Comparison of ENCODE assay signal across 18 mouse cellular contexts in the genomic region with DNA sequence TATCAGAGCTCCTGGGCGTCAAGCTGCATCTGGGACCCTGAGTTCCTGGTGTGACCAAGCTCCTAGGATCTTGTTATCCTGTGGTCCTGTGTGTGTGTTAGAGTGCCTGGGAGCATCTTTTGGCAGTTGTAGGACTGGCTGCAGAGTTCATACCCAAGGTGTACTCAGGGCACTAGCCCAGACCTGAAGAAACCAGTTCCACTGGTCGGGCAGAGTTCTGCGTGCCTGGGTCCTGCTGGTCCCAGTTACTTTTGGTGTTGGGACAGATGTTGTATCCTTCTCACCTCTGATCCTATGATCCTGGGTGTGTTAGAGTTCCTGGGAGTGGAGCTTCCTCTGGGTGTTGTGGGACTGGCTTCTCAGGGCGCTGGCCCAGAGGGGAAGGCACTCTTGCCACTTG. TPM values are rescaled to one million over a fixed set of nuclear protein-coding genes. Genes with fewer than 3 reads are reported as not detected.
A peak's percentile ranks its signal among the peaks of the same experiment; 100 is the strongest.
DNase-seq lines count a peak whose midpoint lies in the region; TF ChIP-seq lines count a peak whose summit lies in the region.
"Had no signal": no experiment of that assay in that cellular context is flagged by ENCODE, and none has a peak within 500 bp of the region (broad histone marks: within the 10 kb centered on the region; RNA-seq: fewer than 3 reads in every experiment).

No protein-coding gene starts in this region.

- peak; percentile 30 for DNase-seq in urinary bladder, adult 2 months (ENCODE audit: low spot score)
- no peak for DNase-seq in urinary bladder, postnatal 10 days (ENCODE audit: low spot score)
- peak; percentile 42 for DNase-seq in gonadal fat pad, adult 2 months (ENCODE audit: low read depth)
- peak; percentile 48 to 64 for DNase-seq in urinary bladder, postnatal 36 days (ENCODE audit: low spot score in 2 of 2)
- no peak for DNase-seq in cerebellum, adult 2 months
- no peak for DNase-seq in spleen, postnatal 10 days (ENCODE audit: low spot score in 2 of 2)
- DNase-seq: adrenal gland, postnatal 10 days; adrenal gland, postnatal 36 days; cerebellum, adult 18-20 months; cerebellum, adult 9-11 months; cerebellum, postnatal 25 days; gastrocnemius, postnatal 25 days had no signal

- H3K27ac ChIP-seq in cerebellum, adult 2 months (ENCODE audit: insufficient read depth, low read length) = no peak overlapping the region
- H3K27ac ChIP-seq: embryonic facial prominence, embryonic 12.5 days; embryonic facial prominence, embryonic 15.5 days; forebrain, embryonic 12.5 days; forebrain, embryonic 15.5 days; hindbrain, embryonic 10.5 days; hindbrain, embryonic 13.5 days had no signal

- TF ChIP-seq POLR2A in cerebellum, adult 2 months (IDR thresholded peaks at IDR 0.05; ENCODE audit: borderline replicate concordance, insufficient read depth, low read length) = no peak

- TF ChIP-seq CTCF in cerebellum, adult 2 months (IDR thresholded peaks at IDR 0.05; ENCODE audit: borderline replicate concordance, insufficient read depth, low read depth, low read length) = no peak

- no peaks in the 10 kb centered on the region; the same call in 1 of the 2 replicates for H3K27me3 ChIP-seq in cerebellum, adult 2 months (ENCODE audit: control insufficient read depth, insufficient read depth, low read length)
- H3K27me3 ChIP-seq: embryonic facial prominence, embryonic 12.5 days; embryonic facial prominence, embryonic 15.5 days; forebrain, embryonic 12.5 days; forebrain, embryonic 15.5 days; hindbrain, embryonic 13.5 days had no signal

- H3K4me1 ChIP-seq in cerebellum, adult 2 months (ENCODE audit: control insufficient read depth, insufficient read depth, low read length) = no peaks in the 10 kb centered on the region
- H3K4me1 ChIP-seq: embryonic facial prominence, embryonic 12.5 days; embryonic facial prominence, embryonic 15.5 days; forebrain, embryonic 12.5 days; forebrain, embryonic 15.5 days; hindbrain, embryonic 10.5 days; hindbrain, embryonic 13.5 days had no signal

- H3K4me3 ChIP-seq in cerebellum, adult 2 months (replicated peaks; ENCODE audit: insufficient read depth, low read depth, low read length) = no peak overlapping the region
- H3K4me3 ChIP-seq: embryonic facial prominence, embryonic 12.5 days; embryonic facial prominence, embryonic 15.5 days; forebrain, embryonic 12.5 days; forebrain, embryonic 15.5 days; hindbrain, embryonic 10.5 days; hindbrain, embryonic 13.5 days had no signal

- WGBS in cerebellum, adult 2 months = 93% methylated on average over 4 of the region's 4 CpGs

RNA-seq across cellular contexts. Expression of a gene that starts 30.9 kb away (rescaled TPM):
- polyA plus RNA-seq in urinary bladder, adult 2 months (2012; rRNA removed) = 22.8 and 22.9 TPM in 2 replicates
- 8.4 and 9.4 TPM in 2 replicates for polyA plus RNA-seq in gonadal fat pad, adult 2 months (2012; rRNA removed)
- polyA plus RNA-seq in cerebellum, adult 2 months (2012; rRNA removed) = 28.1 and 28.6 TPM in 2 replicates

RNA-seq across cellular contexts. Expression of a gene that starts 55.5 kb away (rescaled TPM):
- not detected in 2 replicates for polyA plus RNA-seq in urinary bladder, adult 2 months (2012; rRNA removed)
- polyA plus RNA-seq in gonadal fat pad, adult 2 months (2012; rRNA removed) = 0.03 and 0.24 TPM in 2 replicates
- not detected in 2 replicates for polyA plus RNA-seq in cerebellum, adult 2 months (2012; rRNA removed)

Comparison
In these comparisons a context has a peak if more than half of its experiments do, and no peak if none do; other contexts are left out.
1. DNase-seq: peak in urinary bladder, adult 2 months (single experiment), gonadal fat pad, adult 2 months (single experiment) and urinary bladder, postnatal 36 days (2 of 2); none in urinary bladder, postnatal 10 days (single experiment), cerebellum, adult 2 months (0 of 2) and spleen, postnatal 10 days (0 of 2).